Comparison of ENCODE assay signal across 11 mouse cellular contexts in genomic region chr19:36227418-36228160, GRCm38 (mm10).
DNase-seq lines count a peak whose midpoint lies in the region; ATAC-seq lines count a peak whose summit lies in the region.
"Had no signal": no experiment of that assay in that cellular context is flagged by ENCODE, and none has a peak within 500 bp of the region (broad histone marks: within the 10 kb centered on the region; RNA-seq: fewer than 3 reads in every experiment).

No protein-coding gene starts in this region.

- no peaks in the 10 kb centered on the region for H3K27me3 ChIP-seq in forebrain, embryonic 13.5 days
- no peaks in the 10 kb centered on the region for H3K27me3 ChIP-seq in forebrain, embryonic 11.5 days (ENCODE audit: control insufficient read depth, insufficient read depth, low read length)
- no peaks in the 10 kb centered on the region for H3K27me3 ChIP-seq in kidney, embryonic 15.5 days
- no peaks in the 10 kb centered on the region for H3K27me3 ChIP-seq in forebrain, embryonic 16.5 days (replicated peaks; ENCODE audit: control insufficient read depth, insufficient read depth, low read length)
- H3K27me3 ChIP-seq in midbrain, embryonic 16.5 days (ENCODE audit: control insufficient read depth, insufficient read depth, low read depth, low read length): no peaks in the 10 kb centered on the region

- WGBS in forebrain, embryonic 13.5 days: 23% methylated on average over 17 of the region's 17 CpGs
- WGBS in forebrain, embryonic 11.5 days: 42% methylated on average over 16 of the region's 17 CpGs
- WGBS in kidney, embryonic 15.5 days: 31% methylated on average over 17 of the region's 17 CpGs
- 22% methylated on average over 16 of the region's 17 CpGs for WGBS in forebrain, embryonic 16.5 days
- WGBS in midbrain, embryonic 16.5 days: 18% methylated on average over 16 of the region's 17 CpGs

- no peaks in the 10 kb centered on the region for H3K36me3 ChIP-seq in forebrain, embryonic 13.5 days (ENCODE audit: poor library complexity, severe bottlenecking)
- no peaks in the 10 kb centered on the region for H3K36me3 ChIP-seq in forebrain, embryonic 11.5 days (ENCODE audit: control insufficient read depth, insufficient read depth, low read length)
- H3K36me3 ChIP-seq in kidney, embryonic 15.5 days: no peaks in the 10 kb centered on the region
- H3K36me3 ChIP-seq in forebrain, embryonic 16.5 days (ENCODE audit: control insufficient read depth, insufficient read depth): no peaks in the 10 kb centered on the region
- no peaks in the 10 kb centered on the region for H3K36me3 ChIP-seq in midbrain, embryonic 16.5 days (ENCODE audit: control insufficient read depth, insufficient read depth, low read length)
- H3K36me3 ChIP-seq: limb, embryonic 10.5 days had no signal

- peak; percentile 57; the same call in 1 of the 2 replicates for ATAC-seq in forebrain, embryonic 13.5 days
- ATAC-seq in forebrain, embryonic 11.5 days (replicated peaks; ENCODE audit: low FRiP score): no peak
- no peak for ATAC-seq in kidney, embryonic 15.5 days (replicated peaks; ENCODE audit: low FRiP score)
- peak; percentile 49; the same call in 1 of the 2 replicates for ATAC-seq in forebrain, embryonic 16.5 days
- 0 out of 2 replicates have a peak, but pooled peaks have one; percentile 54 for ATAC-seq in midbrain, embryonic 16.5 days
- ATAC-seq: inflammation-experienced regulatory T-cells, adult 6 months had no signal

- H3K9me3 ChIP-seq in forebrain, embryonic 13.5 days (replicated peaks): no peaks in the 10 kb centered on the region
- no peaks in the 10 kb centered on the region for H3K9me3 ChIP-seq in forebrain, embryonic 11.5 days (ENCODE audit: control insufficient read depth, low read length)
- no peaks in the 10 kb centered on the region for H3K9me3 ChIP-seq in kidney, embryonic 15.5 days (replicated peaks)
- H3K9me3 ChIP-seq in forebrain, embryonic 16.5 days (ENCODE audit: control insufficient read depth, low read length): no peaks in the 10 kb centered on the region
- no peaks in the 10 kb centered on the region for H3K9me3 ChIP-seq in midbrain, embryonic 16.5 days (replicated peaks; ENCODE audit: control insufficient read depth, low read length, poor library complexity, severe bottlenecking)
- H3K9me3 ChIP-seq: limb, embryonic 10.5 days had no signal

- no peak for DNase-seq in forebrain, embryonic 11.5 days (ENCODE audit: low spot score)
- DNase-seq in kidney, adult 9 months: peak; percentile 37
- DNase-seq in adrenal gland, postnatal 10 days: no peak
- no peak for DNase-seq in thymus, postnatal 10 days (ENCODE audit: low spot score in 2 of 2)
- DNase-seq: cerebellum, adult 11 months had no signal

- no peak overlapping the region for H3K9ac ChIP-seq in forebrain, embryonic 13.5 days
- H3K9ac ChIP-seq in forebrain, embryonic 11.5 days (ENCODE audit: low read length): no peak overlapping the region
- no peak overlapping the region for H3K9ac ChIP-seq in kidney, embryonic 15.5 days
- no peak overlapping the region for H3K9ac ChIP-seq in forebrain, embryonic 16.5 days (replicated peaks; ENCODE audit: low read depth, low read length)
- no peak overlapping the region for H3K9ac ChIP-seq in midbrain, embryonic 16.5 days (ENCODE audit: low read depth, low read length)

- no peak overlapping the region for H3K4me3 ChIP-seq in forebrain, embryonic 13.5 days
- no peak overlapping the region for H3K4me3 ChIP-seq in forebrain, embryonic 11.5 days (ENCODE audit: low read depth, low read length)
- H3K4me3 ChIP-seq in kidney, embryonic 15.5 days (replicated peaks): no peak overlapping the region
- no peak overlapping the region for H3K4me3 ChIP-seq in forebrain, embryonic 16.5 days (replicated peaks; ENCODE audit: low read length)
- H3K4me3 ChIP-seq in midbrain, embryonic 16.5 days (ENCODE audit: low read depth, low read length): peak overlapping the region; percentile 16; the same call in 1 of the 2 replicates
- H3K4me3 ChIP-seq: limb, embryonic 10.5 days had no signal

- peaks cover 26% of the 10 kb centered on the region for H3K4me1 ChIP-seq in forebrain, embryonic 13.5 days
- no peaks in the 10 kb centered on the region for H3K4me1 ChIP-seq in forebrain, embryonic 11.5 days (replicated peaks; ENCODE audit: control insufficient read depth, insufficient read depth, low read length)
- H3K4me1 ChIP-seq in kidney, embryonic 15.5 days: 0 out of 2 replicates have a peak, but pooled peaks cover 4% of the 10 kb centered on the region
- peaks cover 8% of the 10 kb centered on the region for H3K4me1 ChIP-seq in forebrain, embryonic 16.5 days (replicated peaks; ENCODE audit: control insufficient read depth, insufficient read depth, low read length)
- H3K4me1 ChIP-seq in midbrain, embryonic 16.5 days (ENCODE audit: control insufficient read depth, insufficient read depth, low read length): peaks cover 8% of the 10 kb centered on the region
- H3K4me1 ChIP-seq: limb, embryonic 10.5 days had no signal

- 0 out of 2 replicates have a peak overlapping the region, but pooled peaks have one; percentile 1 for H3K27ac ChIP-seq in forebrain, embryonic 13.5 days
- H3K27ac ChIP-seq in forebrain, embryonic 11.5 days (ENCODE audit: low read depth, low read length): no peak overlapping the region
- H3K27ac ChIP-seq in kidney, embryonic 15.5 days: no peak overlapping the region
- H3K27ac ChIP-seq in forebrain, embryonic 16.5 days (ENCODE audit: low read length): no peak overlapping the region
- no peak overlapping the region for H3K27ac ChIP-seq in midbrain, embryonic 16.5 days (ENCODE audit: low read length)
- H3K27ac ChIP-seq: limb, embryonic 10.5 days had no signal

- peak overlapping the region; percentile 34 for H3K4me2 ChIP-seq in forebrain, embryonic 13.5 days
- no peak overlapping the region for H3K4me2 ChIP-seq in forebrain, embryonic 11.5 days (ENCODE audit: low read depth, low read length, severe bottlenecking)
- H3K4me2 ChIP-seq in kidney, embryonic 15.5 days: no peak overlapping the region
- H3K4me2 ChIP-seq in forebrain, embryonic 16.5 days (ENCODE audit: low read length): peak overlapping the region; percentile 31
- H3K4me2 ChIP-seq in midbrain, embryonic 16.5 days (ENCODE audit: low read length): peak overlapping the region; percentile 40

Comparison
In these comparisons a context has a peak if more than half of its experiments do, and no peak if none do; other contexts are left out.
1. ATAC-seq: peak in forebrain, embryonic 13.5 days (single experiment), forebrain, embryonic 16.5 days (single experiment) and midbrain, embryonic 16.5 days (single experiment); none in forebrain, embryonic 11.5 days (single experiment) and kidney, embryonic 15.5 days (single experiment).
2. H3K4me2 ChIP-seq: peak in forebrain, embryonic 13.5 days (single experiment), forebrain, embryonic 16.5 days (single experiment) and midbrain, embryonic 16.5 days (single experiment); none in forebrain, embryonic 11.5 days (single experiment) and kidney, embryonic 15.5 days (single experiment).